Mouse (Mus musculus) hindbrain, embryonic 11.5 days (tissue): Measurements from ENCODE around the gene Zfp467. TPM values are rescaled to one million over a fixed set of nuclear protein-coding genes. Genes with fewer than 3 reads are reported as not detected.

ENCODE experiments used
- ATAC-seq: fragments of 200-750 bp; cut with Nextera tagmentation; 2 replicates; pipeline ENCODE4 v1.8.0; 2017; ENCODE audit warnings: mild to moderate bottlenecking, moderate TSS enrichment, moderate library complexity; ENCODE audit not compliant: low FRiP score
- DNase-seq: peaks from one replicate; pipeline ENCODE4 v3.0.0-alpha.2; 2015; ENCODE audit warnings: low spot score
- H3K27ac ChIP-seq: fragments of 300-500 bp; sonication (generic); 2 replicates; pipeline ENCODE4 v1.5.1; 2014; ENCODE audit warnings: mild to moderate bottlenecking, low read depth, low read length
- H3K27me3 ChIP-seq: fragments of 300-500 bp; sonication (generic); 2 replicates; pipeline ENCODE4 v1.6.1; 2014; ENCODE audit warnings: mild to moderate bottlenecking, low read length, moderate library complexity, mixed read lengths; ENCODE audit not compliant: control insufficient read depth, insufficient read depth
- H3K36me3 ChIP-seq: fragments of 300-500 bp; sonication (generic); 2 replicates; pipeline ENCODE4 v1.6.1; 2014; ENCODE audit warnings: mild to moderate bottlenecking, low read length, moderate library complexity, mixed read lengths; ENCODE audit not compliant: control insufficient read depth, insufficient read depth
- H3K4me1 ChIP-seq: fragments of 300-500 bp; sonication (generic); replicated peaks from 2 replicates; pipeline ENCODE4 v1.6.1; 2014; ENCODE audit warnings: low read length, mixed read lengths; ENCODE audit not compliant: control insufficient read depth, insufficient read depth
- H3K4me2 ChIP-seq: fragments of 300-500 bp; sonication (generic); replicated peaks from 2 replicates; pipeline ENCODE4 v1.6.1; 2014; ENCODE audit warnings: mild to moderate bottlenecking, low read depth, low read length
- H3K4me3 ChIP-seq: fragments of 300-500 bp; sonication (generic); 2 replicates; pipeline ENCODE4 v1.5.1; 2014; ENCODE audit warnings: low read depth, low read length
- H3K9ac ChIP-seq: fragments of 300-500 bp; sonication (generic); 2 replicates; pipeline ENCODE4 v1.6.1; 2014; ENCODE audit warnings: low read depth, low read length
- H3K9me3 ChIP-seq: fragments of 300-500 bp; sonication (generic); 2 replicates; pipeline ENCODE4 v1.6.1; 2016; ENCODE audit warnings: low read length; ENCODE audit not compliant: control insufficient read depth
- WGBS: fragments of 180-500 bp; shearing (Covaris S2); extraction: QIAGEN DNeasy Blood & Tissue Kit; methylation state at CpG from one replicate; pipeline ENCODE4 v1.1.7; 2014; 5-methylcytosine and 5-hydroxymethylcytosine counted together
- polyA plus RNA-seq: library from polyadenylated mRNA; unstranded; fragments of >200 nt; fragmentation: Nextera tagmentation; extraction: Ambion mirVana; gene quantifications from 2 replicates; pipeline ENCODE4 v1.2.1, GENCODE M21; 2014

Zfp467 gene
- polyA plus RNA-seq, 1 experiment from 2014 or later = 14.9 TPM

DNA sequence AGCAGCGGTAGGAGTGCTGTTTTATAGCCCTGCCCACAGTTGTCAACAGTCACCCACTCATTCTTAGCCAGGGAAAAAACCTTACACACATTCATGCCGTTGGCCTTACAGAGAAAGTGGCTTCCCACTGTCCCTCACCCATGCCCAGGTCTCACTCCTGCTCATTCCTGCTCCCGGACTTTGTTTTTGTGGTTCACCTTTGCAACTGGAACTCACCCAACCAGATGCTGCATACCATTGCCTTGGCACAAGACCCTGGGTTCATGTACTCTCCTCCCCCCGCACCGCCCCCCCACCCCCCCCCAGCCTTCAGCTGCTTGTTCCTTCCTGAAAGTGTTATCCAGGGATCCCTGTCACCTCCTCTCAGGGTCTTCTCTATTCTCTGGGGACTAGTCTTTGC lies 10.5 kb downstream of the Zfp467 start:
- Histone ChIP-seq H3K4me2 (no peak overlapping the region), H3K4me3 (no peak overlapping the region), H3K27ac (no peak overlapping the region), H3K9ac (no peak overlapping the region), H3K9me3 (no peaks in the 10 kb centered on the region), H3K36me3 (peaks cover 3% of the 10 kb centered on the region; the same call in 1 of the 2 replicates), H3K27me3 (peaks cover 33% of the 10 kb centered on the region), H3K4me1 (peaks cover 6% of the 10 kb centered on the region)
- DNase-seq (no peak), ATAC-seq (no peak)
- 60% methylated on average over 5 of the region's 5 CpGs for WGBS

DNA sequence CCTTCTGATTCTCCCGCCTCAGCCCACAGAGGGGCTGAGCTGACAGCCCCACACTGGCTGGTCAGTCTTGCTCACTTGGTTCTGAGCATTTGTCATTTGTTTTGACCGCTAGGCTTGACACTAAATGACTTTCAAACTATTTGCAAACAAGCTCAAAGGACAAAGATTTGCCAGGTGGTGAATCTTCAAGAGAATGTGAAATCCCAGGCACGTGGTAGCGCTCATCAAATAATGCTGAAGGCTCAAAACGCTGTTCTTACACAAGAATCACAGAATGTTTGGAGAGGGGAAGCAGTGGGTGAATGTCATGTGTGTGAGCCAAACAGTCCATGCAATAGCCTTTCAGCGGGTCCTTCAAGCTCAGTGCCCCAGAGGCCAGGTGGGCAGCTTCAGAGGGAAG lies 11.0 kb downstream of the Zfp467 start:
- Histone ChIP-seq H3K36me3 (peaks cover 3% of the 10 kb centered on the region; the same call in 1 of the 2 replicates), H3K4me3 (no peak overlapping the region), H3K4me1 (peaks cover 6% of the 10 kb centered on the region), H3K9ac (no peak overlapping the region), H3K27me3 (peaks cover 29% of the 10 kb centered on the region), H3K9me3 (no peaks in the 10 kb centered on the region), H3K4me2 (no peak overlapping the region), H3K27ac (no peak overlapping the region)
- DNase-seq = no peak
- ATAC-seq = no peak
- WGBS = 66% methylated on average over 6 of the region's 6 CpGs

DNA sequence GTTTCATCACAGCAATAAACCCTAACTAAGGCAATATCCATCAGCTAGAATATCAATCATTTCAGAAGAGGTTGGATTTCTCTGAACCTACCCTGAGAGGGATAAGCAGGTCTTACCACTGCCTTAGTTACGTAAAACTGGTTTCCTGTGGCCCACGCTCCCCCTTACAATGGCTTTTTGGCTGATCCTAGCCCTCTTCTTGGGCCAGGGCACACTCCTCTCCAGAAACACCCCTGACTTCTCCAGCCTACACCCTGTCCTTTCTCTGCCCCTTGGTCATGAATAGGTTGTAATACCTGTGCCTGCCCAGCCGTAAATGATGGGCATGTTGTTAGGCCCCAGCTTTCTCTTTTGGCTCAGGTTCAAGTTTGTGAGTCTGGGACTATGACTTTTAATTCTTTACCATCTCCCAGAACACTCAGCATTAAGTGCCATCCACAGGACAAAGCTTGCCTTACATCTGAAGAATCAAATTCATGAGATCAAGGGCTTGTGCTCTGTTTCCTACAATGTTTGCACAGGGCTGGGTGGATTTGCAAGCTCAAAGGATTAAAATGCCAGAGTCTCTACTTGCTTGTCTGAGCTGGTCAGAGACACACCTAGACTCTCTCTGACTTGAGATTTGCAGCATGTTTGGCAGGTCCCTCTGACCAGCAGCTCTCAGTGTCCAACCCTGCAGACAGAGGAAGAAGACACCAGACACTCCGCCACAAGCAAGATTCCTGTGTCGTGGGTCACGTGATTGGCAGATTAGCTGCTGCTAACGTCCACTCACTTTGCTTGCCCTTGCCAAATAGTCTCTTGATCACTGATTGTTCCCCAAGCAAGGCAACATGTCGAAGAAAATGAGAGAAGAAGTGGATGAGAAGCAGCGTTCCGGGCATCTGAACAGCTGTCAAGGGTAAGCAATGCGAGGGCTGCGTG lies 12.5 kb downstream of the Zfp467 start:
- Histone ChIP-seq H3K36me3 (peaks cover 3% of the 10 kb centered on the region; the same call in 1 of the 2 replicates), H3K27ac (no peak overlapping the region), H3K9me3 (no peaks in the 10 kb centered on the region), H3K4me3 (no peak overlapping the region), H3K4me1 (peaks cover 2% of the 10 kb centered on the region; the same call in 1 of the 2 replicates), H3K9ac (no peak overlapping the region), H3K4me2 (no peak overlapping the region), H3K27me3 (peaks cover 14% of the 10 kb centered on the region)
- DNase-seq (no peak), ATAC-seq (no peak)
- WGBS = 77% methylated on average over 12 of the region's 12 CpGs

DNA sequence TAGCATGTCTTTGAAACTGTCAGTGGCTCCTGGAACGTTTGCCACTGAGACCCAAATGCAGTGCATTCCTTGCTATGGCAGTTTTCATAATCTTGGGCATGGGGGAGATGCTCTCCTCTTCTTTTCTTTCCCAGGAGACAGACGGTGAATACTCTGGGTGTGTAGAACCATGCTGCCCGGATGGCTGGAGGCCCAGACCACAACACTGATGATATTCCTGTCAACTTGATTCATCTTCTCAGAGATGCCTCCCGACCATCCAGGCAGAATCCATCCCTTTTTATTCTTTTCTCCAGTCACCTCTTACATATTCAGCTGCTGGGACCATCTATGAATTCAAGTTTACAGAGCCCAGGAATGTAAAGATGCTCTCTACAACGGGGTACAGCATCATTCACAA lies 14.9 kb downstream of the Zfp467 start:
- DNase-seq (no peak), ATAC-seq (no peak)
- no peak overlapping the region for H3K9ac ChIP-seq
- H3K4me2 ChIP-seq = no peak overlapping the region
- H3K36me3 ChIP-seq = no peaks in the 10 kb centered on the region
- H3K4me3 ChIP-seq = no peak overlapping the region
- H3K9me3 ChIP-seq = no peaks in the 10 kb centered on the region
- H3K27ac ChIP-seq = no peak overlapping the region
- 77% methylated on average over 5 of the region's 5 CpGs for WGBS
- no peaks in the 10 kb centered on the region for H3K27me3 ChIP-seq
- no peaks in the 10 kb centered on the region for H3K4me1 ChIP-seq

DNA sequence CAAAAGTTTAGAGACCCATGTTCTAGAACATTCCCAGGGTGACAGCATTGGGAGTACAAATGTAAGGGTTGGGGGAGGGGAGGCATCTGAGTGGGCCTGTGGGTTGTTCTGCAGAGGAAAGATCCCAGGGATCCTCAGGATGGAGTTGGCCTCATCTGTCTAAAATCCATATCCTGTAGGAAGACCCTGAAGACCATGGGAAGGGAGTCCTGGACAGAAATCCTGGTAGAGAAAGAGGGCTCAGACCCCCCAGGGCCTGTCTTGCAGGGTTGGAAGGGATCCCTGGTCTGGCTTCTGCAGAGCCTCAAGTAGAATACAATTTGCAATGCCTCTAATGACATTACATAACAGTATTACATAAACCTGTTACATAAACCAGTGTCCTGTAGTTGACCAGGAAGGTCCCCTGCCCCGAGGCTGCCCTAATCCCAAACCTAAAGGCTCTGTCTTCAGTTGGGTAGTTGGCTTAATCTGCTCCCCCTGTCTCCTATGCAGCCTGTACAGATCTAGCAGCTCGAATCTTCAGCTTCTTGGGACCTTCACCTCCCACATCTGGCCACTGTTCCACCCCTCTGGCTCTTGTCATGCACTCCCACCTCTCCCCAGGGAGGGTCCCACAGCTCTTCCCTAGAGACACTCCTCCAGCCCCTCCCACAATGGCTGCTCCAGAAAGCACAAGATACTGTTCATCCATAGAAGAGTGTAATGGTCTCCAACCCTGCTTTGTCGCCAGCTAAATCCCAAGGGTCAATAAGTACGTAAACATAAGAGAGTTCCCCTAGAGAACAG lies 16.7 kb downstream of the Zfp467 start:
- no peak overlapping the region for H3K4me3 ChIP-seq
- H3K27me3 ChIP-seq = no peaks in the 10 kb centered on the region
- H3K9me3 ChIP-seq = no peaks in the 10 kb centered on the region
- DNase-seq (no peak), ATAC-seq (no peak)
- no peaks in the 10 kb centered on the region for H3K4me1 ChIP-seq
- H3K4me2 ChIP-seq = no peak overlapping the region
- no peak overlapping the region for H3K9ac ChIP-seq
- H3K27ac ChIP-seq = no peak overlapping the region
- WGBS = 60% methylated on average over 4 of the region's 4 CpGs
- H3K36me3 ChIP-seq = no peaks in the 10 kb centered on the region

DNA sequence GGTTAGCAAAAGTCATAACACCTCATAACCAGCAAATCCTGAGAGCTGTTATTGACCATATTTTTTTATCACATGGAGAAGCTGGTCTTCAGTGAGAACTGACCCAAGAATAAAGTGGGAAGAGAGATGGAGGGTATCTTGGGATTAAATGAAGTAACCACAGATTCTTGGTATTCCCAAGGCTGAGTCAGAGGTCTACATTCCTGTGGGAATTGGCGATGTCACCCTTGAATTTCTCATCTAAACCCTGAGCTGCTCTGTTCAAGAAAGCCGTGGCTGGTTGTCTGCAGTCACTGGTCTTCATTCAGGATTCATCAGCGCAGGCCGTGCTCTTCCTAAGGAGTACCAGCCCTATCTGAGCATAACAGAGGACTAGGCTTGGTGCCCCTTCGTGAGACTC lies 18.7 kb downstream of the Zfp467 start:
- H3K27me3 ChIP-seq = no peaks in the 10 kb centered on the region
- ATAC-seq = no peak
- H3K9me3 ChIP-seq = no peaks in the 10 kb centered on the region
- no peaks in the 10 kb centered on the region for H3K36me3 ChIP-seq
- H3K27ac ChIP-seq = no peak overlapping the region
- H3K4me2 ChIP-seq = no peak overlapping the region
- no peak overlapping the region for H3K4me3 ChIP-seq
- no peak for DNase-seq
- H3K9ac ChIP-seq = no peak overlapping the region
- 86% methylated on average over 5 of the region's 5 CpGs for WGBS
- no peaks in the 10 kb centered on the region for H3K4me1 ChIP-seq

DNA sequence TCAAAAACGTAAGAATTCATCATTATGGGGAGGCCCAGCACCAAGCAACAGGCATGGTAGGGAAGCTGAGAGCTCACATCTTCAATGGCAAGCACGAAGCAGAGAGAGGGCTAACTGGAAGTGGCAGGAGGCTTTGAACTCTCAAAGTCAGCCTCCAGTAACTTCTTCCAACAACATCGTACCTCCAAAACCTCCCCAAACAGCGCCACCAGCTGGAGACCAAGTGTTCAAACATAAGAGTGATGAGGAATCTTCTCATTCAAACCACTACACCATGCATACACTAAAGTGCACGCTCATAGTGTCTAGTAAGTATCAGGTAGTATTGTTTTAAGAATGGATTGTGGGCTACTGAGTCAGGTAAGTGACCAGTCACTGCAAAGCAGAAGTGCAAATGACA lies 21.6 kb downstream of the Zfp467 start:
- 69% methylated on average over 5 of the region's 5 CpGs for WGBS
- Histone ChIP-seq H3K36me3 (no peaks in the 10 kb centered on the region), H3K9ac (no peak overlapping the region), H3K27ac (no peak overlapping the region), H3K4me1 (no peaks in the 10 kb centered on the region; the same call in 1 of the 2 replicates), H3K4me3 (no peak overlapping the region), H3K27me3 (no peaks in the 10 kb centered on the region), H3K4me2 (no peak overlapping the region), H3K9me3 (no peaks in the 10 kb centered on the region)
- DNase-seq (no peak), ATAC-seq (no peak)

DNA sequence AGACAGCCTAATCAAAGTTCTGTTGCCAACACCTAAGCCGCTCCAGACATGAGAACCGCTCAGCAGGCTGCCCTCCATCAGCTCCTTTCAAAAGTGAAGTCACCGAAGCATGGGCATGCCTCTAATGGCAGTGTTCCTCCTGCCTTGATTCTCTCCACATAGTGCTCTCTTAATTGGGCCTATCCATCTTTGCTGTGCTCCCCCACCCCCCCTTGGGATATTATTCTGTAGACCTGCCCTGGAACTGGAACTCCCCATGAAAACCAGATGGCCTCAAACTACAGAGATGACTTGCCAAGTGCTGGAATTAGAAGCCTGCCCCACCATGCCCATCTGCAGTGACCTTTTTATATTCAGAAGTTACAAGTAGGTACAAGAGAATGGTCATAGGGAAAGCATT lies 22.3 kb downstream of the Zfp467 start:
- 83% methylated on average over 3 of the region's 3 CpGs for WGBS
- no peaks in the 10 kb centered on the region; the same call in 1 of the 2 replicates for H3K4me1 ChIP-seq
- no peak overlapping the region for H3K9ac ChIP-seq
- ATAC-seq (no peak), DNase-seq (no peak)
- H3K27ac ChIP-seq = no peak overlapping the region
- H3K36me3 ChIP-seq = no peaks in the 10 kb centered on the region
- H3K4me3 ChIP-seq = no peak overlapping the region
- H3K27me3 ChIP-seq = no peaks in the 10 kb centered on the region
- no peak overlapping the region for H3K4me2 ChIP-seq
- H3K9me3 ChIP-seq = no peaks in the 10 kb centered on the region
